Mouse (Mus musculus) liver, embryonic 14.5 days (tissue): ENCODE results near the gene Rhobtb1. TPM values are rescaled to one million over a fixed set of nuclear protein-coding genes. Genes with fewer than 3 reads are reported as not detected.

Source experiments
- ATAC-seq: fragments of 200-750 bp; cut with Nextera tagmentation; 2 replicates; pipeline ENCODE4 v1.8.0; 2017; ENCODE audit warnings: moderate number of reproducible peaks, mild to moderate bottlenecking, moderate library complexity; ENCODE audit not compliant: insufficient read depth
- DNase-seq, 3 experiments: peaks; one replicate each; pipeline ENCODE4 v3.0.0-alpha.2; 2012 to 2013; ENCODE audit warnings: low read depth in 3 of 3, low spot score in 3 of 3
- H3K27ac ChIP-seq: fragments of 300-500 bp; sonication (generic); 2 replicates; pipeline ENCODE4 v1.5.1; 2014; ENCODE audit warnings: moderate library complexity, mild to moderate bottlenecking, control low read depth, inconsistent platforms
- H3K27me3 ChIP-seq: fragments of 300-500 bp; sonication (generic); 2 replicates; pipeline ENCODE4 v1.6.1; 2014; ENCODE audit warnings: mild to moderate bottlenecking, low read length, moderate library complexity; ENCODE audit not compliant: control insufficient read depth, insufficient read depth
- H3K36me3 ChIP-seq: fragments of 300-500 bp; sonication (generic); replicated peaks from 2 replicates; pipeline ENCODE4 v1.6.1; 2014; ENCODE audit warnings: low read depth; ENCODE audit not compliant: control insufficient read depth, insufficient read depth
- H3K4me1 ChIP-seq, 2 experiments: fragments of 200-500 bp in 1 of 2; fragments of 300-500 bp in 1 of 2; sonication (generic) in 1 of 2; replicated peaks; 2 replicates each; pipeline ENCODE4 v1.6.1; 2012 to 2014; ENCODE audit warnings: antibody characterized with exemption in 1 of 2, inconsistent platforms in 1 of 2, low read length in 1 of 2; ENCODE audit not compliant: control insufficient read depth in 2 of 2, insufficient read depth in 2 of 2
- H3K4me2 ChIP-seq: fragments of 300-500 bp; sonication (generic); 2 replicates; pipeline ENCODE4 v1.6.1; 2014; ENCODE audit warnings: low read depth, mild to moderate bottlenecking, control low read depth, moderate library complexity
- H3K4me3 ChIP-seq, 2 experiments: fragments of 200-500 bp in 1 of 2; fragments of 300-500 bp in 1 of 2; sonication (generic) in 1 of 2; 2 replicates each; pipeline ENCODE4 v1.5.1; 2012 to 2014; ENCODE audit warnings: low read depth in 2 of 2, low read length in 2 of 2, mild to moderate bottlenecking in 2 of 2, control low read depth in 1 of 2, inconsistent platforms in 1 of 2, moderate library complexity in 1 of 2; ENCODE audit not compliant: insufficient read depth in 1 of 2
- H3K9ac ChIP-seq: fragments of 300-500 bp; sonication (generic); replicated peaks from 2 replicates; pipeline ENCODE4 v1.6.1; 2014; ENCODE audit warnings: mild to moderate bottlenecking, control low read depth, moderate library complexity
- H3K9me3 ChIP-seq: fragments of 300-500 bp; sonication (generic); 2 replicates; pipeline ENCODE4 v1.6.1; 2016; ENCODE audit warnings: low read length, mixed read lengths; ENCODE audit not compliant: control insufficient read depth
- CTCF ChIP-seq: IDR thresholded peaks from 2 replicates; pipeline ENCODE4 v1.5.1; 2016; ENCODE audit warnings: antibody characterized with exemption, low read depth, control low read depth
- EP300 ChIP-seq: IDR thresholded peaks from 2 replicates; pipeline ENCODE4 v1.6.1; 2016; ENCODE audit warnings: antibody characterized with exemption, low read depth
- WGBS: fragments of 180-500 bp; shearing (Covaris S2); extraction: QIAGEN DNeasy Blood & Tissue Kit; methylation state at CpG from one replicate; pipeline ENCODE4 v1.1.7; 2014; ENCODE audit not compliant: insufficient replicate concordance; 5-methylcytosine and 5-hydroxymethylcytosine counted together
- polyA plus RNA-seq, 2 experiments: library from polyadenylated mRNA; depleted of rRNA in 1 of 2; stranded (reverse) in 1 of 2; unstranded in 1 of 2; fragments of >200 nt; fragmentation: Nextera tagmentation in 1 of 2; extraction: Ambion mirVana in 1 of 2; gene quantifications; 2 replicates each; pipeline versions ENCODE4 v1.2.1 to v1.2.3; 2012 to 2014

Gene Rhobtb1
- polyA plus RNA-seq, 2 experiments: 2.5 to 7.1 TPM

DNA sequence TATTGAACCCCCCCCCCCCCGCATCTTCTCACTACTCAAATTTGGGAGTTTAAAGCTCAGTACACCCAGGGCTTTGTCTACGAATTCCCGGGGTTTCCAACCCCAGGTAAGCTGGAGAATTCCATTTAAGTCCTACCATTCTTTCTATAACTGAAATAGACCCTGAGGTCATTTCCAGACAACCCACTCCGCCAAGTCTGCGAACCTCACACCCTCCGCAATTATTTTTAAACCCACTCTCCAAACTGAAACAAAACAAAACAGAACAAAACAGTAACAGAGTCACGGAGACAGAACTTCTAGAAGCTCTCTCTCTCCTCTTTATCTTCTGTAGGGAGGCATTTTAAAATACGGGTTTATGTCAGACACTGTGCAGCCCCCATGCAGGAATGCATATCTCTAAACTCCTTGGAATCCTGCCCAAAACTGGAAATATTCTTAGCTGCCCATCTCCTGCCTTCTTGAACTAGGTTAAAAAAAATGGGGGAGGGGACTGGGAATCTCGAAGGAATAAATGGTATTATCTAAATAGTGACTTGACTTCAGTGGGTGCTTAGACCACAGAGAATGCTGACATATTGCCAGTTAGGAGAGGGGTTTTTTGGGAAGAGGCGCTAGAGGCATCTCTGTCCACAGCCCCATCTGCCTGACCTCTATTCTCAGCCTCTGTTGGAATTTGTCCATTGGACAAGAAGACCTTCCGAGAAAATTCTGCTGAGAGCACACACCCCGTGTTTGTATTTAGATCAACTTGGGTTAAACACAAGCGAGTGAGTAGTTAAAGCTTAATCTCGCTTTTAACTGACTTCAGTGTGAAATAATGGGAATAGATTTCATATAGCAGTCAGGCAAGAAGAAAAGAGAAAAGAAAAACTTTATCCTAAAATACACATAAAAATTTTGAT lies 111.9 kb downstream of the Rhobtb1 start:
- 63% methylated on average over 14 of the region's 14 CpGs for WGBS
- Histone ChIP-seq H3K27me3 (no peaks in the 10 kb centered on the region), H3K4me3 (no peak overlapping the region), H3K9me3 (no peaks in the 10 kb centered on the region), H3K4me2 (no peak overlapping the region), H3K9ac (no peak overlapping the region), H3K27ac (no peak overlapping the region), H3K36me3 (no peaks in the 10 kb centered on the region), H3K4me1 (peaks cover 0 to 18% of the 10 kb centered on the region in 2 experiments; a peak in 2 of 4 replicates)
- no peak for TF ChIP-seq EP300
- no peak for TF ChIP-seq CTCF
- DNase-seq (no peak), ATAC-seq (no peak)

DNA sequence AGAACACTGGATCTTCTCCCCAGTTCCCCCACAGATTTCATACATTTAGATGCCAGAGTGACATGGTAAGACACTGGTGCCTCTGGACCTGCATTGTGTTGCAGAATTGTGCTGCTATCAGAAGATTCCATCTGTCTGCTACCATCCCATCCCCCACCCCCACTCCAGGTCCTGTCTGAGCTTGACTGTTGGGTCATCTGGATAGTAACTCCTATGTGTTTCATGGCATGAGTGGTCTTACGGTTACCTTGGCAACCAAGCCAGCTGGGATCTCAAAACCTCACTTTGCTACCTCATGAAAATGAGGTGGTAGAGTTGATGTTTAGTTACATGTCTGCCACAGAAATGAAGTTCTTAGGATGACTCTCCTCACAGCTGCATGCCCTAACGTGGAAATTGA lies 112.7 kb downstream of the Rhobtb1 start:
- Histone ChIP-seq H3K9me3 (no peaks in the 10 kb centered on the region), H3K4me3 (no peak overlapping the region), H3K4me1 (peaks cover 0 to 18% of the 10 kb centered on the region in 2 experiments; a peak in 2 of 4 replicates), H3K36me3 (no peaks in the 10 kb centered on the region), H3K4me2 (no peak overlapping the region), H3K27ac (no peak overlapping the region), H3K27me3 (no peaks in the 10 kb centered on the region), H3K9ac (no peak overlapping the region)
- TF ChIP-seq EP300 (no peak), CTCF (no peak)
- WGBS: 51% methylated on average over 2 of the region's 2 CpGs
- ATAC-seq (no peak), DNase-seq (no peak)

DNA sequence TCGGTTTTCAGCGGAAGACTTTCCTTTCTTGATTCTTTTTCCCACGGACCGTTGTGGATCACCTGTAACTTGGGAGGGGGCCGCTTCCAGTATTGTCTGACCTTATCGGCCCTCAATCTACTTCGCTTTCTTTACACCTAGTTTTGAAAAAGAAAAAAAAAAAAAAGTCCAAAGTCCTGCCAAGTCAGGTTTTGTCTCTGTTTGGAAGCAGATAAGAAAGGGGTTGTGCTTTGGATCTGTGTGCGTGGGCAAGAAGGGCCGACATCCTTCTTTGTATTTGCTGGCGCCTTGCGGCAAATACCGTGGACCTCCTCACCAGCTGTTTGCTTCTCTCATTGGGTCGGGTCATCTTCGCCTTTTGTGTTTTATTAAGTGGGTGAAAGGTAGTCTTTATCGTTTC lies 114.2 kb downstream of the Rhobtb1 start:
- no peak for DNase-seq
- WGBS: 74% methylated on average over 15 of the region's 15 CpGs
- no peak overlapping the region for H3K27ac ChIP-seq
- H3K9me3 ChIP-seq: no peaks in the 10 kb centered on the region
- TF ChIP-seq EP300 (no peak), CTCF (no peak)
- H3K4me3 ChIP-seq: no peak overlapping the region
- ATAC-seq: no peak
- no peaks in the 10 kb centered on the region for H3K36me3 ChIP-seq
- H3K9ac ChIP-seq: no peak overlapping the region
- H3K4me2 ChIP-seq: no peak overlapping the region
- H3K27me3 ChIP-seq: no peaks in the 10 kb centered on the region
- peaks cover 0 to 14% of the 10 kb centered on the region in 2 experiments; a peak in 1 of 4 replicates for H3K4me1 ChIP-seq

DNA sequence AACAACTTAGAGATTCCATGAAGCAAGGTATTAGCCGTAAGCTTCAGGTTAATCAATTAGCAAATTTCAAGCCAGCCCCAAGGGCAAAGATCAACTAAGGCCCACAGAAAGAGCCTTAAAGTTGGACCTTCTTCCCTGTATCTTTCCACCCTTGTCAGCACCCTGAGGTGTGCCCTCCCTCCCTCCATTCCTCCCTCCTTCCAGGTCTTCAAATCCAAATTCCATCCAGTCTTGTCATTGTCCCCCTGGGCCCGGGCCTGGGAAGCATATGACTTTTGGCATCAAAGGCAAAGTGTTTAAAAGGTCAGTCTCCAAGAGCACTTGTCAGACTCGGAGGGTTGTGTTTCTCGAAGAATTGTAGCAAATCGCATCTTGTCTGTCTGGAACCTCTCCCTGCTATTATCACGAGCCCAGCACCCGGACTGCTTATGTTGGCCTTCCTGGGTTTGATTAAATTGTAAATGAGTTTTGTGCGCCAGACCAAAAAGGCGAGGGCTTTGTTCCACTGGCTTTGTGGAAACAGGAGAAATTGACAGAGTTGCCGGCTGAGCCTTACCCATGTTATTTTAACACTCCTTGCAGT lies 116.9 kb downstream of the Rhobtb1 start:
- H3K36me3 ChIP-seq: no peaks in the 10 kb centered on the region
- no peak for ATAC-seq
- WGBS: 68% methylated on average over 10 of the region's 10 CpGs
- no peaks in the 10 kb centered on the region for H3K27me3 ChIP-seq
- peaks cover 0 to 6% of the 10 kb centered on the region in 2 experiments; a peak in 1 of 4 replicates for H3K4me1 ChIP-seq
- no peak for TF ChIP-seq EP300
- no peak for TF ChIP-seq CTCF
- no peaks in the 10 kb centered on the region for H3K9me3 ChIP-seq
- H3K27ac ChIP-seq: no peak overlapping the region
- no peak for DNase-seq
- H3K4me3 ChIP-seq: no peak overlapping the region
- H3K4me2 ChIP-seq: no peak overlapping the region
- H3K9ac ChIP-seq: no peak overlapping the region

DNA sequence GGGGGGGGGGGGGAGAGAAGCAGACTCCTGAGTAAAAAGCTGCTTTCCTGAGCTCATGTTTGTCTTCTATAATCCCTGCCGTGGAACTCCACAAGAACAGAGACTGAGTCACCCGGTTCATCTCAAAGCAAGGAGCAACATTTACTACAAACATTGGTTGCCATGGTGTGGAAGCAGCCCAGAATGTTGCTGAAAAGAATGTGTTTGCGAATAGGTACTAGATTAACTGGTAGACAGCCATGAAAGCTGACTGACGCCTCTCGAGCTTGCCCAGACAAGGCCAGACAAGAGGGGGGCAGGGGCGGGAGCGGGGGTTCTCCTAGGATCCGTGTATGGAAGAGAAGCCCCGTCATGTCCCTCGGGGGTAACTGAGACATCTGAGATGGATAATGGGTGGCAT lies 120.2 kb downstream of the Rhobtb1 start:
- no peak for DNase-seq
- no peak for ATAC-seq
- Histone ChIP-seq H3K4me2 (no peak overlapping the region), H3K4me1 (no peaks in the 10 kb centered on the region), H3K36me3 (no peaks in the 10 kb centered on the region), H3K4me3 (no peak overlapping the region), H3K27me3 (no peaks in the 10 kb centered on the region), H3K9me3 (no peaks in the 10 kb centered on the region), H3K9ac (no peak overlapping the region), H3K27ac (no peak overlapping the region)
- no peak for TF ChIP-seq CTCF
- TF ChIP-seq EP300: no peak
- 70% methylated on average over 10 of the region's 10 CpGs for WGBS
